Mouse (Mus musculus) regulatory T cell (primary cell): ENCODE data around the gene Ccdc191.

Experiments
- in situ Hi-C: fragments of 300-600 bp; cut with MboI, MseI; formaldehyde crosslinking; loops from one replicate; pipeline ENCODE4 v1.15.1; 2025; ENCODE audit warnings: high pct_unique_total_duplicates

Ccdc191 gene

GRCm38 (mm10) chr16:43889208-43890004 is at the start of gene Ccdc191:
Ccdc191 (plus strand) TSS chr16:43889800.
- in situ Hi-C loops, result loop anchor here (25.0 kb wide), 1 partner anchor 173 kb away; the partner anchor contains the start of gene Gramd1c

- in situ Hi-C loops, result no loop called here
Measured at GRCm38 (mm10) chr16:43841236-43841635, 48.4 kb upstream of the Ccdc191 start.

GRCm38 (mm10) chr16:43849839-43850238 is 39.8 kb upstream of the Ccdc191 start:
- in situ Hi-C loops, result no loop called here

- in situ Hi-C loops, result no loop called here
Measured at GRCm38 (mm10) chr16:43858941-43859476, 30.6 kb upstream of the Ccdc191 start.

GRCm38 (mm10) chr16:43860624-43861023 is 29.0 kb upstream of the Ccdc191 start:
- in situ Hi-C loops, result no loop called here

- in situ Hi-C loops, result no loop called here
Measured at GRCm38 (mm10) chr16:43869805-43870204, 19.8 kb upstream of the Ccdc191 start.

GRCm38 (mm10) chr16:43871419-43871818 is 18.2 kb upstream of the Ccdc191 start:
- in situ Hi-C loops, result no loop called here

- in situ Hi-C loops, result loop anchor here (25.0 kb wide), 1 partner anchor 183 kb away; the partner anchor contains the start of gene Gramd1c
Measured at GRCm38 (mm10) chr16:43879769-43880168, 9.8 kb upstream of the Ccdc191 start.

GRCm38 (mm10) chr16:43881636-43882035 is 8.0 kb upstream of the Ccdc191 start:
- in situ Hi-C loops, result loop anchor here (25.0 kb wide), 1 partner anchor 181 kb away; the partner anchor contains the start of gene Gramd1c

- in situ Hi-C loops, result loop anchor here (25.0 kb wide), 1 partner anchor 180 kb away; the partner anchor contains the start of gene Gramd1c
Measured at GRCm38 (mm10) chr16:43882329-43882728, 7.3 kb upstream of the Ccdc191 start.

GRCm38 (mm10) chr16:43890005-43890336 is 371 bp downstream of the Ccdc191 start:
- in situ Hi-C loops, result loop anchor here (25.0 kb wide), 1 partner anchor 172 kb away; the partner anchor contains the start of gene Gramd1c

GRCm38 (mm10) chr16:43890747-43891336 is 1.2 kb downstream of the Ccdc191 start:
- in situ Hi-C loops, result loop anchor here (25.0 kb wide), 1 partner anchor 171 kb away; the partner anchor contains the start of gene Gramd1c

GRCm38 (mm10) chr16:43894501-43894900 is 4.9 kb downstream of the Ccdc191 start:
- in situ Hi-C loops, result loop anchor here (25.0 kb wide), 1 partner anchor 168 kb away; the partner anchor contains the start of gene Gramd1c

- in situ Hi-C loops, result no loop called here
Measured at GRCm38 (mm10) chr16:43900138-43900537, 10.5 kb downstream of the Ccdc191 start.

- in situ Hi-C loops, result no loop called here
Measured at GRCm38 (mm10) chr16:43900571-43900970, 11.0 kb downstream of the Ccdc191 start.

- in situ Hi-C loops, result no loop called here
Measured at GRCm38 (mm10) chr16:43908881-43909280, 19.3 kb downstream of the Ccdc191 start.

- in situ Hi-C loops, result no loop called here
Measured at GRCm38 (mm10) chr16:43918867-43919266, 29.3 kb downstream of the Ccdc191 start.

- in situ Hi-C loops, result no loop called here
Measured at GRCm38 (mm10) chr16:43922024-43922423, 32.4 kb downstream of the Ccdc191 start.

- in situ Hi-C loops, result no loop called here
Measured at GRCm38 (mm10) chr16:43922630-43923029, 33.0 kb downstream of the Ccdc191 start.

- in situ Hi-C loops, result no loop called here
Measured at GRCm38 (mm10) chr16:43925001-43925558, 35.5 kb downstream of the Ccdc191 start.

GRCm38 (mm10) chr16:43925846-43926245 is 36.2 kb downstream of the Ccdc191 start:
- in situ Hi-C loops, result no loop called here

GRCm38 (mm10) chr16:43926341-43926859 is 36.8 kb downstream of the Ccdc191 start, which contains the start of gene Qtrt2:
Qtrt2 (minus strand) TSS chr16:43926809.
- in situ Hi-C loops, result no loop called here
